Mouse (Mus musculus) brain, embryonic 14.5 days (tissue): Measurements from ENCODE around the gene Ptprr. TPM values are rescaled to one million over a fixed set of nuclear protein-coding genes. Genes with fewer than 3 reads are reported as not detected.

Source experiments
- DNase-seq: peaks from one replicate; pipeline ENCODE4 v3.0.0-alpha.2; 2011; ENCODE audit warnings: low read depth
- CTCF ChIP-seq: fragments of 200-500 bp; IDR thresholded peaks from 2 replicates; pipeline ENCODE4 v1.5.1; 2012; ENCODE audit warnings: inconsistent platforms, mild to moderate bottlenecking, moderate library complexity, borderline replicate concordance; ENCODE audit not compliant: insufficient read depth, insufficient read length; ENCODE audit errors: extremely low read depth
- POLR2A ChIP-seq: fragments of 200-500 bp; IDR thresholded peaks from 2 replicates; pipeline ENCODE4 v1.6.1; 2012; ENCODE audit warnings: mild to moderate bottlenecking, inconsistent platforms, borderline replicate concordance; ENCODE audit not compliant: poor library complexity, insufficient read depth, insufficient read length, severe bottlenecking; ENCODE audit errors: extremely low read depth
- polyA plus RNA-seq: library from polyadenylated mRNA; depleted of rRNA; stranded (reverse); fragments of >200 nt; gene quantifications from 2 replicates; pipeline ENCODE4 v1.2.3, GENCODE M21; 2012

The Ptprr gene
- polyA plus RNA-seq, 1 experiment: 9.2 TPM

- no peak for TF ChIP-seq POLR2A
- no peak for TF ChIP-seq CTCF
- DNase-seq: no peak
These were observed 157.4 kb downstream of the Ptprr start for GRCm38 (mm10) chr10:116175324-116175883.

- TF ChIP-seq POLR2A (no peak), CTCF (no peak)
- peak; percentile 30 for DNase-seq
These were observed 159.6 kb downstream of the Ptprr start for GRCm38 (mm10) chr10:116177390-116178179.

DNA sequence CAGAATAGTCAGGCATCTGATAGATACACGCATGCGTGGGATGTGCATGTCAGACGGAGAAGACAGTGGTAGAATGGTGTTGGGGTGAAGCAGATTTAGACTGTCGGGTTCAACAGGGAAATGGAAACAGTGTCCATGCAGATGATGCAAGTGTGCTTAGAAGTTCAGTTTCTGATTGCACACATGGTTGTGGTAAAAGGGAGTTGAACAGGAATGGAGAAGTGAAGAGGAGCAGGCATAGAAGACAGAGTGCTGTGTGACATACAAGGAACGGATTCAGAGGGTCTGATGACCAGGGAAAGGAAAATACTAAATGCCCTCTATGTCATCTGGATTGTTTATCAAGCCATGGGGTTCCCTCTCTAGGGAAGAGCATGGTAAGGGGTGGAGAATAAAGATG is 163.2 kb downstream of the Ptprr start:
- TF ChIP-seq CTCF (no peak), POLR2A (no peak)

GRCm38 (mm10) chr10:116182221-116182620 is 164.2 kb downstream of the Ptprr start:
- DNase-seq: no peak
- TF ChIP-seq POLR2A: no peak
- no peak for TF ChIP-seq CTCF

More for the DNA sequence above, 163.2 kb downstream of the Ptprr start:
- no peak for DNase-seq

- TF ChIP-seq CTCF (no peak), POLR2A (no peak)
- no peak for DNase-seq
These were observed 165.2 kb downstream of the Ptprr start for GRCm38 (mm10) chr10:116183258-116183657.

- DNase-seq: no peak
- TF ChIP-seq CTCF (no peak), POLR2A (no peak)
These were observed 173.7 kb downstream of the Ptprr start for GRCm38 (mm10) chr10:116191724-116192123.

GRCm38 (mm10) chr10:116192293-116192692 is 174.3 kb downstream of the Ptprr start:
- no peak for TF ChIP-seq CTCF
- TF ChIP-seq POLR2A: no peak
- DNase-seq: no peak

- DNase-seq: no peak
- TF ChIP-seq CTCF (no peak), POLR2A (no peak)
These were observed 176.4 kb downstream of the Ptprr start for GRCm38 (mm10) chr10:116194409-116194808.

GRCm38 (mm10) chr10:116196596-116197415 is 178.8 kb downstream of the Ptprr start:
- peak; percentile 61 for DNase-seq
- peak; percentile 43; the same call in 1 of the 2 replicates for TF ChIP-seq CTCF
- TF ChIP-seq POLR2A: no peak

DNA sequence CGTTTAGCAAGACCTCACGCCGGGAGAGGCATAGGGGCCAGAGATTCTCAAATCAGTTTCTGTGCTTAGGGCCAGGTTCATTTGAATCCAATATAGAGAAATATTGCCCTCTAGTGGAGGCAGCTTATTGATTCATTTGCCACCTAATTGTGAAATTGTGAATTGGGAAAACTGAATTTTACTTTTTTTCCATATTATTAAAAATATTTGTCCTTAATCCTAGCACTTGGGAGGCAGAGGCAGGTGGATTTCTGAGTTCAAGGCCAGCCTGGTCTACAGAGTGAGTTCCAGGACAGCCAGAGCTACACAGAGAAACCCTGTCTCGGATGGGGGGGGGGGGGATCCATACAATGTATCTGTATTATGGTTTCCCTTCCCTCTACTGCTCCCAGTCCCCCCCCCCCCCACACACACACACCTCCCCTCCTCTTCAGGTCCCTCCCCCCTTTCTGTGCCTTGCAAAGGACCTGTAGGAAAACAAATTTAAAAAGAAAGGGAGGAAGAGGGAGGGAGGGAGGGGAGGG is 179.5 kb downstream of the Ptprr start:
- peak; percentile 84 for DNase-seq
- TF ChIP-seq CTCF (peak; percentile 41; the same call in 1 of the 2 replicates), POLR2A (no peak)

DNA sequence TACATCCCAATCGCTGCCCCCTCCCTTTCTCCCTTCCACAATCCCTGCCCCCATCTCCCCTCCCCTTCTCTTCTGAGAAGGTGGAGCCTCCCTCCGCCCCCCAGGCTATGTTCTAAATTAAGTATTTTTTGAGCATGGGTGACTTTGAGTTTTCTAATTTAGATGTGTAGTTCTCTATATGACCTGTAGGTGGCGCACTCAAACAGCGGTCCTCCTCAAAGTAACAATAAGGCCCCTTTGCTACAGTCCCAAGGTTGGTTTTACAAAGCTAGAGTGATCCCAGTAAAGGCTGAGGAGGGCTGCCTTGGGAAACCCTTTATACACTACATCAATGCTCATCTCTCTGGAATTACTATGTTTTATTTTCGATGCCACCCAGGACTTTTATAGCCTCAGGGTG is 181.0 kb downstream of the Ptprr start:
- TF ChIP-seq POLR2A (no peak), CTCF (peak; percentile 64; the same call in 1 of the 2 replicates)
- DNase-seq: peak; percentile 59
